Mouse (Mus musculus) mammary gland, adult 2 months (tissue): ENCODE data around the gene Olfr1301. TPM values are rescaled to one million over a fixed set of nuclear protein-coding genes. Genes with fewer than 3 reads are reported as not detected.

ENCODE experiments used
- polyA plus RNA-seq: library from polyadenylated mRNA; depleted of rRNA; stranded (reverse); fragments of >200 nt; gene quantifications from 2 replicates; pipeline ENCODE4 v1.2.3, GENCODE M21; 2012; ENCODE audit warnings: low replicate concordance; rRNA removed

Gene Olfr1301
- not detected in 2 replicates for polyA plus RNA-seq

GRCm38 (mm10) chr2:111750706-111751105 lies at the start of gene Olfr1301:
Gene Olfr1301, plus strand, starts transcription at chr2:111751006.

GRCm38 (mm10) chr2:111777129-111777528 lies 26.3 kb downstream of the Olfr1301 start, which contains the start of gene Olfr1302:
Gene Olfr1302, plus strand, starts transcription at chr2:111777429.

Other genes with a start within 250 kb of the Olfr1301 start
- not detected in 2 replicates for gene Olfr1293-ps, start 225.8 kb upstream of the Olfr1301 start, polyA plus RNA-seq
- not detected in 2 replicates for gene Olfr1294, start 210.7 kb upstream of the Olfr1301 start, polyA plus RNA-seq
- not detected in 2 replicates for gene Olfr1295, start 181.3 kb upstream of the Olfr1301 start, polyA plus RNA-seq
- not detected in 2 replicates for gene Olfr1297, start 124.5 kb upstream of the Olfr1301 start, polyA plus RNA-seq
- not detected in 2 replicates for gene Olfr1298, start 101.8 kb upstream of the Olfr1301 start, polyA plus RNA-seq
- not detected in 2 replicates for gene Olfr1299, start 89.6 kb upstream of the Olfr1301 start, polyA plus RNA-seq
- gene Olfr1302, start 26.4 kb downstream of the Olfr1301 start, polyA plus RNA-seq = not detected in 2 replicates
- not detected in 2 replicates for gene Olfr1303, start 69.3 kb downstream of the Olfr1301 start, polyA plus RNA-seq
- gene Olfr1305, start 126.1 kb downstream of the Olfr1301 start, polyA plus RNA-seq = not detected in 2 replicates
- gene Olfr1306, start 165.3 kb downstream of the Olfr1301 start, polyA plus RNA-seq = not detected in 2 replicates
- not detected in 2 replicates for gene Olfr1307, start 198.4 kb downstream of the Olfr1301 start, polyA plus RNA-seq
- not detected in 2 replicates for gene Olfr1308, start 213.9 kb downstream of the Olfr1301 start, polyA plus RNA-seq
- gene Olfr1309, start 239.3 kb downstream of the Olfr1301 start, polyA plus RNA-seq = not detected in 2 replicates